Mouse (Mus musculus) neural tube, embryonic 11.5 days (tissue): Measurements from ENCODE around the gene Prss8. TPM values are rescaled to one million over a fixed set of nuclear protein-coding genes. Genes with fewer than 3 reads are reported as not detected.
A peak's percentile ranks its signal among the peaks of the same experiment; 100 is the strongest.

Experiments used
- ATAC-seq: fragments of 200-750 bp; cut with Nextera tagmentation; 2 replicates; pipeline ENCODE4 v1.8.0; 2017; ENCODE audit warnings: moderate number of reproducible peaks, mild to moderate bottlenecking, moderate TSS enrichment, moderate library complexity; ENCODE audit not compliant: insufficient read depth, low FRiP score, low TSS enrichment
- DNase-seq: peaks from one replicate; pipeline ENCODE4 v3.0.0-alpha.2; 2015; ENCODE audit warnings: low spot score
- H3K27ac ChIP-seq: fragments of 300-500 bp; sonication (generic); 2 replicates; pipeline ENCODE4 v1.5.1; 2014; ENCODE audit warnings: low read depth, mild to moderate bottlenecking, low read length
- H3K27me3 ChIP-seq: fragments of 300-500 bp; sonication (generic); 2 replicates; pipeline ENCODE4 v1.6.1; 2014; ENCODE audit warnings: mild to moderate bottlenecking, low read length, mixed read lengths; ENCODE audit not compliant: control insufficient read depth, insufficient read depth
- H3K36me3 ChIP-seq: fragments of 300-500 bp; sonication (generic); 2 replicates; pipeline ENCODE4 v1.6.1; 2014; ENCODE audit warnings: mild to moderate bottlenecking, low read length, moderate library complexity, mixed read lengths; ENCODE audit not compliant: control insufficient read depth, insufficient read depth
- H3K4me1 ChIP-seq: fragments of 300-500 bp; sonication (generic); 2 replicates; pipeline ENCODE4 v1.6.1; 2014; ENCODE audit warnings: low read length, mixed read lengths; ENCODE audit not compliant: control insufficient read depth, insufficient read depth
- H3K4me2 ChIP-seq: fragments of 300-500 bp; sonication (generic); 2 replicates; pipeline ENCODE4 v1.6.1; 2014; ENCODE audit warnings: low read depth, mild to moderate bottlenecking, moderate library complexity
- H3K4me3 ChIP-seq: fragments of 300-500 bp; sonication (generic); 2 replicates; pipeline ENCODE4 v1.5.1; 2014; ENCODE audit warnings: low read depth, low read length
- H3K9ac ChIP-seq: fragments of 300-500 bp; sonication (generic); 2 replicates; pipeline ENCODE4 v1.6.1; 2014; ENCODE audit warnings: mild to moderate bottlenecking, low read length
- H3K9me3 ChIP-seq: fragments of 300-500 bp; sonication (generic); 2 replicates; pipeline ENCODE4 v1.6.1; 2016; ENCODE audit warnings: low read length; ENCODE audit not compliant: control insufficient read depth
- WGBS: fragments of 180-500 bp; shearing (Covaris S2); extraction: QIAGEN DNeasy Blood & Tissue Kit; methylation state at CpG from one replicate; pipeline ENCODE4 v1.1.7; 2014; 5-methylcytosine and 5-hydroxymethylcytosine counted together
- polyA plus RNA-seq: library from polyadenylated mRNA; unstranded; fragments of >200 nt; fragmentation: Nextera tagmentation; extraction: Ambion mirVana; gene quantifications from 2 replicates; pipeline ENCODE4 v1.2.1, GENCODE M21; 2014

Gene Prss8
- polyA plus RNA-seq, 1 experiment from 2014 or later, result 2.0 TPM

GRCm38 (mm10) chr7:127908656-127909055, 21.2 kb downstream of the Prss8 start:
- Histone ChIP-seq H3K4me2 (no peak overlapping the region), H3K9ac (no peak overlapping the region), H3K4me3 (no peak overlapping the region), H3K27me3 (no peaks in the 10 kb centered on the region), H3K9me3 (no peaks in the 10 kb centered on the region), H3K4me1 (0 out of 2 replicates have a peak, but pooled peaks cover 12% of the 10 kb centered on the region), H3K36me3 (peaks cover 10% of the 10 kb centered on the region), H3K27ac (no peak overlapping the region)
- ATAC-seq (no peak), DNase-seq (no peak)
- WGBS, result 95% methylated on average over 4 of the region's 4 CpGs

DNA sequence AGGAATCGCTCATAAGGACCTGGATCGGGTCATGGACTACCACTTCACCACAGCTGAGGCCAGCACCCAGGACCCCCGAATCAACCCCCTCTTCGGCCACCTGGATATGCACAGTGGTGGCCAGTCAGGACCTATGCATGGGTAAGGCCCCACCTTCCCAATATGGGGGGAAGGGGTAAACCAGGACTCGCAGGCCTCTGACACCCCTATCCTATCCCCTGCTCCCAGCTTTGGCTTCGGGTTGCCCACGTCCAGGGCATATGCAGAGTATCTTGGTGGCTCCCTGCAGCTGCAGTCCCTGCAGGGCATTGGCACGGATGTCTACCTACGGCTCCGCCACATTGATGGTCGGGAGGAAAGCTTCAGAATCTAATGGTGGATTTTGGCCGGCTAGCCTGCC, 22.0 kb downstream of the Prss8 start:
- 95% methylated on average over 12 of the region's 12 CpGs for WGBS
- no peak overlapping the region for H3K4me3 ChIP-seq
- H3K27ac ChIP-seq, result no peak overlapping the region
- ATAC-seq, result no peak
- H3K27me3 ChIP-seq, result no peaks in the 10 kb centered on the region
- H3K36me3 ChIP-seq, result peaks cover 10% of the 10 kb centered on the region
- H3K4me1 ChIP-seq, result 0 out of 2 replicates have a peak, but pooled peaks cover 8% of the 10 kb centered on the region
- no peak overlapping the region; the same call in 1 of the 2 replicates for H3K9ac ChIP-seq
- no peak overlapping the region for H3K4me2 ChIP-seq
- DNase-seq, result no peak
- no peaks in the 10 kb centered on the region for H3K9me3 ChIP-seq

GRCm38 (mm10) chr7:127903971-127904796, 25.7 kb downstream of the Prss8 start, which contains the start of gene Bckdk:
TSS of gene Bckdk (plus strand) at chr7:127904082.
- H3K4me1 ChIP-seq, result 0 out of 2 replicates have a peak, but pooled peaks cover 6% of the 10 kb centered on the region
- H3K9ac ChIP-seq, result peak within 1 kb of the TSS; percentile 93
- WGBS, result 8% methylated on average over 38 of the region's 38 CpGs
- ATAC-seq (peak; percentile 87), DNase-seq (peak; percentile 85)
- peak within 1 kb of the TSS; percentile 74 for H3K4me3 ChIP-seq
- H3K4me2 ChIP-seq, result peak within 1 kb of the TSS; percentile 71
- peaks cover 10% of the 10 kb centered on the region for H3K36me3 ChIP-seq
- H3K27me3 ChIP-seq, result no peaks in the 10 kb centered on the region
- no peaks in the 10 kb centered on the region for H3K9me3 ChIP-seq
- no peak within 1 kb of the TSS for H3K27ac ChIP-seq

- no peak overlapping the region for H3K27ac ChIP-seq
- no peaks in the 10 kb centered on the region for H3K9me3 ChIP-seq
- H3K36me3 ChIP-seq, result no peaks in the 10 kb centered on the region
- H3K4me1 ChIP-seq, result 0 out of 2 replicates have a peak, but pooled peaks cover 6% of the 10 kb centered on the region
- no peaks in the 10 kb centered on the region for H3K27me3 ChIP-seq
- ATAC-seq, result no peak
- WGBS, result 92% methylated on average over 2 of the region's 2 CpGs
- no peak for DNase-seq
- no peak overlapping the region for H3K4me3 ChIP-seq
- no peak overlapping the region for H3K9ac ChIP-seq
- H3K4me2 ChIP-seq, result no peak overlapping the region
Observed at GRCm38 (mm10) chr7:127901772-127902171, 28.1 kb downstream of the Prss8 start.

DNA sequence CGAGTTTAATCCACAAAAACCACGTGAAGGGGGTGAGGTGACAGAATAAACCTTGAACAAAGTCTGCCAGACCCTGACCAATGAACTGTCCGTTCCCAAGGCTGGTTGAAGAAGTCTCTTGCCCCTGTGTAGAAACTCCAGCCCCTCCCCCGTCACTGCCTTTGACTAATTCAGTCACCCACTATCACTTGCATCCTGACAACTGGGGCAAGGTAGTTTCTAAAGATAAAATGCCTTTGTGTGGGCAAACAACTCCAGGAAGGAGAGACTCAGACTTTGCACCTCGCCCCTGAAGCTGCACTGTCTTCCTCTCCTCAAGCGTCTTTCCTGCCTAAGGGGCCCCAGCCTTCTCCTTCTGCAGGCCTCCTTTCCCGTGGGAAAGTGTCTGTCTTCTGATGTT, 29.9 kb downstream of the Prss8 start:
- WGBS, result 55% methylated on average over 7 of the region's 7 CpGs
- Histone ChIP-seq H3K9ac (no peak overlapping the region), H3K4me2 (no peak overlapping the region), H3K27ac (no peak overlapping the region), H3K4me3 (no peak overlapping the region), H3K27me3 (no peaks in the 10 kb centered on the region), H3K4me1 (0 out of 2 replicates have a peak, but pooled peaks cover 6% of the 10 kb centered on the region), H3K9me3 (no peaks in the 10 kb centered on the region), H3K36me3 (no peaks in the 10 kb centered on the region)
- DNase-seq, result no peak
- no peak for ATAC-seq

- WGBS, result 42% methylated on average over 10 of the region's 10 CpGs
- Histone ChIP-seq H3K4me3 (no peak overlapping the region), H3K27ac (no peak overlapping the region), H3K4me2 (no peak overlapping the region), H3K4me1 (no peaks in the 10 kb centered on the region), H3K9me3 (no peaks in the 10 kb centered on the region), H3K36me3 (no peaks in the 10 kb centered on the region), H3K9ac (no peak overlapping the region), H3K27me3 (no peaks in the 10 kb centered on the region)
- no peak for DNase-seq
- no peak for ATAC-seq
Observed at GRCm38 (mm10) chr7:127898179-127898956, 31.5 kb downstream of the Prss8 start.

- ATAC-seq (no peak), DNase-seq (no peak)
- 86% methylated on average over 7 of the region's 7 CpGs for WGBS
- Histone ChIP-seq H3K9ac (no peak overlapping the region), H3K9me3 (no peaks in the 10 kb centered on the region), H3K36me3 (no peaks in the 10 kb centered on the region), H3K4me2 (no peak overlapping the region), H3K27me3 (no peaks in the 10 kb centered on the region), H3K4me1 (no peaks in the 10 kb centered on the region), H3K4me3 (no peak overlapping the region), H3K27ac (no peak overlapping the region)
Observed at GRCm38 (mm10) chr7:127897542-127897941, 32.4 kb downstream of the Prss8 start.

DNA sequence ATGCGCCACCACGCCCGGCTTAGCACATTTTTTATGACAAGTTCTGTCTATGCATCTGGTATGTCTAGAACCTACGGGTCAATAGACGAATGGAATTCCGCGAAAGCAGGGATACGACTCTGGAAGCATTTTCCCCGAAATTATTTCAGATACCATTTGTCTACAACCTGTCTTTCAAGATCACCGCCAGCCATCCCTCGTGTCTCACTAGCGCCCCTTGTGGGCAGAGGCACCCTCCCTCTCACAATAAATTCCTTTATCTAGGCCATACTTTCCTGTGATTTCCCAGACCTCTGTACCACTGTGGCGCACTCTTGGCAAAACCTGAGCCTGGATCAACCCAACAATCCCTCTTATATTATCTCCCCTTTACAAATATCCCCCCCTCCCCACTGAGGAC, 33.5 kb downstream of the Prss8 start:
- no peak overlapping the region for H3K4me3 ChIP-seq
- ATAC-seq (no peak), DNase-seq (peak; percentile 59)
- no peak overlapping the region for H3K4me2 ChIP-seq
- H3K27ac ChIP-seq, result no peak overlapping the region
- 59% methylated on average over 13 of the region's 13 CpGs for WGBS
- no peaks in the 10 kb centered on the region for H3K36me3 ChIP-seq
- no peaks in the 10 kb centered on the region for H3K4me1 ChIP-seq
- H3K9me3 ChIP-seq, result no peaks in the 10 kb centered on the region
- no peaks in the 10 kb centered on the region for H3K27me3 ChIP-seq
- no peak overlapping the region for H3K9ac ChIP-seq
